Mouse (Mus musculus): Measurements from ENCODE around the gene Dbx1. TPM values are rescaled to one million over a fixed set of nuclear protein-coding genes. Genes with fewer than 3 reads are reported as not detected.

Gene Dbx1
- total RNA-seq, 1 experiment: not detected

- Histone ChIP-seq H3K4me1 (ENCODE audit: control insufficient read depth in 2 of 2, insufficient read depth in 2 of 2, low read length in 2 of 2, poor library complexity in 1 of 2) (peaks cover 0 to 4% of the 10 kb centered on the region in 2 experiments; a peak in 1 of 4 replicates), H3K4me3 (ENCODE audit: insufficient read depth in 1 of 2, low read depth in 1 of 2, low read length in 2 of 2, poor library complexity in 1 of 2, severe bottlenecking in 1 of 2) (no peak overlapping the region)
- DNase-seq (ENCODE audit: low read depth, low spot score): no peak
Observed at GRCm38 (mm10) chr7:49637851-49638663, 1.4 kb upstream of the Dbx1 start.

DNA sequence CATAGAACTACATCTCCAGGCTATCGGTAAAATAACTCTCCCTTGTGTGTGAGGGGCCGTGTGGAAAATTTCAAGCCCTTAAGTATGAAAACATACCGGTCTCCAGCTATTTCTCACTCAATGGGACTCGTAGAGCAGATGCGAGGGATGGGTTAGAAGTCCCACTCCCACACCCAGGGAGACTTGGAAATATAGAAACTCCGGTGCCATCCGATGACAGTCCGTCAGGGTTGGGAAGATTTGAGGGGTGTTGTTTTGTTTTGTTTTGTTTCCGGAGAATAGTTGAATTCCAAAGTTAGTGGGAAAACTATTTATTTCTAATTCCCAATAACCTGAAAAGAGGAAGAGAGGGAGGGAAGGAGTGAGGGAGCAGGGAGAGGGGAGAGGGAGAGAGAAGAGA lies 632 bp upstream of the Dbx1 start:
- TF ChIP-seq CHD2 (IDR thresholded peaks at IDR 0.05; ENCODE audit: low read depth, low read length) (no peak), HCFC1 (IDR thresholded peaks at IDR 0.05; ENCODE audit: borderline replicate concordance, insufficient read depth, low read length) (no peak), MAFK (IDR thresholded peaks at IDR 0.05; ENCODE audit: insufficient read depth, low read depth, low read length) (no peak)
- H3K4me1 ChIP-seq (ENCODE audit: control insufficient read depth in 2 of 2, insufficient read depth in 2 of 2, low read length in 2 of 2, poor library complexity in 1 of 2): peaks cover 0 to 6% of the 10 kb centered on the region in 2 experiments; a peak in 1 of 4 replicates
- H3K9ac ChIP-seq (ENCODE audit: insufficient read depth, low read depth, low read length, poor library complexity, severe bottlenecking): no peak overlapping the region
- H3K9me3 ChIP-seq (ENCODE audit: control insufficient read depth, insufficient read depth, low read depth, low read length): no peaks in the 10 kb centered on the region
- no peaks in the 10 kb centered on the region for H3K36me3 ChIP-seq (ENCODE audit: control insufficient read depth, insufficient read depth, low read length, poor library complexity, severe bottlenecking)
- DNase-seq (ENCODE audit: low read depth, low spot score): no peak
- H3K27ac ChIP-seq (ENCODE audit: insufficient read depth, low read depth, low read length, poor library complexity, severe bottlenecking): no peak overlapping the region
- in situ Hi-C loops (cut with MboI; ENCODE audit: low sequenced_read_pairs in 2 of 2, unreplicated experiment in 2 of 2): loop anchor here in 1 of 2 experiments (25.0 kb wide), 1 partner anchor 275 kb away; the partner anchor contains the start of gene Slc6a5
- H3K4me3 ChIP-seq (ENCODE audit: insufficient read depth in 1 of 2, low read depth in 1 of 2, low read length in 2 of 2, poor library complexity in 1 of 2, severe bottlenecking in 1 of 2): no peak overlapping the region

More at GRCm38 (mm10) chr7:49637851-49638663, 1.4 kb upstream of the Dbx1 start:
- TF ChIP-seq HCFC1 (IDR thresholded peaks at IDR 0.05; ENCODE audit: borderline replicate concordance, insufficient read depth, low read length) (no peak), ZC3H11A (IDR thresholded peaks at IDR 0.05; ENCODE audit: borderline replicate concordance, low read depth, low read length) (no peak), CHD2 (IDR thresholded peaks at IDR 0.05; ENCODE audit: low read depth, low read length) (no peak), ZNF384 (IDR thresholded peaks at IDR 0.05; ENCODE audit: low read depth, low read length) (no peak), MAFK (IDR thresholded peaks at IDR 0.05; ENCODE audit: insufficient read depth, low read depth, low read length) (no peak)
- Histone ChIP-seq H3K9me3 (ENCODE audit: control insufficient read depth, insufficient read depth, low read depth, low read length) (no peaks in the 10 kb centered on the region), H3K36me3 (ENCODE audit: control insufficient read depth, insufficient read depth, low read length, poor library complexity, severe bottlenecking) (no peaks in the 10 kb centered on the region), H3K27ac (ENCODE audit: insufficient read depth, low read depth, low read length, poor library complexity, severe bottlenecking) (no peak overlapping the region), H3K9ac (ENCODE audit: insufficient read depth, low read depth, low read length, poor library complexity, severe bottlenecking) (no peak overlapping the region)
- in situ Hi-C loops (cut with MboI; ENCODE audit: low sequenced_read_pairs in 2 of 2, unreplicated experiment in 2 of 2): loop anchor here in 1 of 2 experiments (25.0 kb wide), 1 partner anchor 274 kb away; the partner anchor contains the start of gene Slc6a5

DNA sequence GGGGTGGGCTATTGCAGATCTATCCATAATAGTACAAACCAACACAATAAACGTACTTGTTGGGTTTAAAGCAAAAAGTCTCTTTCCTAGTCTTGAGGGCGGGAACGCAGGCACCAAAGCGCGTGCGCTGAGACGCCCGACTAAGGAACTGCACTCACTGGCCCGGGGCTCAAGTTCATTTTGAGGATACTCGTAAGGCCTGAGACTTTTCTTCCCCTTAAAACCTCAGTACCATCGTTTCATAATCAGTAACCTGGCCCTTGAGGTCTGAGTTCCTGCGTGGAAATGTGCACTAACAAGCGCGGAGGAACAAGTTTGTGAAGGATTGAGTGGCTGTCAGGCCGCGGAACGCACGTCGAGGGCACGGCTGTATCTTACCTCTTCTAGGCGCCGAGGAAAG lies 678 bp downstream of the Dbx1 start:
- Histone ChIP-seq H3K9me3 (ENCODE audit: control insufficient read depth, insufficient read depth, low read depth, low read length) (no peaks in the 10 kb centered on the region), H3K36me3 (ENCODE audit: control insufficient read depth, insufficient read depth, low read length, poor library complexity, severe bottlenecking) (no peaks in the 10 kb centered on the region), H3K9ac (ENCODE audit: insufficient read depth, low read depth, low read length, poor library complexity, severe bottlenecking) (no peak overlapping the region), H3K4me1 (ENCODE audit: control insufficient read depth in 2 of 2, insufficient read depth in 2 of 2, low read length in 2 of 2, poor library complexity in 1 of 2) (peaks cover 0 to 6% of the 10 kb centered on the region in 2 experiments; a peak in 1 of 4 replicates), H3K4me3 (ENCODE audit: insufficient read depth in 1 of 2, low read depth in 1 of 2, low read length in 2 of 2, poor library complexity in 1 of 2, severe bottlenecking in 1 of 2) (peak overlapping the region in 1 of 2 experiments; percentile 7; a peak in 1 of 4 replicates), H3K27ac (ENCODE audit: insufficient read depth, low read depth, low read length, poor library complexity, severe bottlenecking) (no peak overlapping the region)
- in situ Hi-C loops (cut with MboI; ENCODE audit: low sequenced_read_pairs in 2 of 2, unreplicated experiment in 2 of 2): loop anchor here in 1 of 2 experiments (25.0 kb wide), 1 partner anchor 276 kb away; the partner anchor contains the start of gene Slc6a5
- TF ChIP-seq HCFC1 (IDR thresholded peaks at IDR 0.05; ENCODE audit: borderline replicate concordance, insufficient read depth, low read length): no peak
- TF ChIP-seq ZNF384 (IDR thresholded peaks at IDR 0.05; ENCODE audit: low read depth, low read length): no peak
- TF ChIP-seq MAFK (IDR thresholded peaks at IDR 0.05; ENCODE audit: insufficient read depth, low read depth, low read length): no peak
- TF ChIP-seq ZC3H11A (IDR thresholded peaks at IDR 0.05; ENCODE audit: borderline replicate concordance, low read depth, low read length): no peak
- TF ChIP-seq CHD2 (IDR thresholded peaks at IDR 0.05; ENCODE audit: low read depth, low read length): no peak
- DNase-seq (ENCODE audit: low read depth, low spot score): no peak

DNA sequence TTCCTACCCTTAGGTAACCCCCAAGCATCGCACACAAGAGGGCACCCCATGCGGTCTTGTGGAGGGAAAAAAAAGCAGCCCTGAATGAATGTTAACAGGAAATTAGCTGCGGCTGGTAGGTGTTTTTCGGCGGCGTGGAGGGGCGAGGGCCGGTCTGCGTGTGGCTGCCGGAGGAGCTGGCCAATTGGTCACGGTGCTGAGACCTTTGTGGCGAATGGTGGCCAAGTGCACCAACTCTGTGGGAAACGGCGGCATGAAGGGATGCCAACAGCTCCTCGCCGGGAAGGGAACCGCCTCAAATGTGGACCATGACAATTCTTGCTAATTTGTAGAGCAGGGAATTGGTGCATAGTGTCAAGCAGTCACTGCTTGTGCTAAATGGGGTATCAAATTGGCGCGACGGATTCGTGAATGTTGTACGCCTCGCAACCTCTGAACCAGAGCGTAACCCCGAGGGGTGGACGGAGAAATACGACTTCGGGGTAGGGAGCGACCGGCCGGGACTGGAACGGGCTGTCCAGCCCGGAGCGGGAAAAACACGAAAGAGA lies 1.5 kb downstream of the Dbx1 start:
- DNase-seq (ENCODE audit: low read depth, low spot score): no peak
- H3K4me3 ChIP-seq (ENCODE audit: insufficient read depth in 1 of 2, low read depth in 1 of 2, low read length in 2 of 2, poor library complexity in 1 of 2, severe bottlenecking in 1 of 2): no peak overlapping the region; a peak in 1 of 4 replicates
- H3K9ac ChIP-seq (ENCODE audit: insufficient read depth, low read depth, low read length, poor library complexity, severe bottlenecking): no peak overlapping the region
- in situ Hi-C loops (cut with MboI; ENCODE audit: low sequenced_read_pairs in 2 of 2, unreplicated experiment in 2 of 2): loop anchor here in 1 of 2 experiments (25.0 kb wide), 1 partner anchor 277 kb away; the partner anchor contains the start of gene Slc6a5
- H3K27ac ChIP-seq (ENCODE audit: insufficient read depth, low read depth, low read length, poor library complexity, severe bottlenecking): no peak overlapping the region
- H3K9me3 ChIP-seq (ENCODE audit: control insufficient read depth, insufficient read depth, low read depth, low read length): no peaks in the 10 kb centered on the region
- TF ChIP-seq HCFC1 (IDR thresholded peaks at IDR 0.05; ENCODE audit: borderline replicate concordance, insufficient read depth, low read length): no peak
- peaks cover 0 to 6% of the 10 kb centered on the region in 2 experiments; a peak in 1 of 4 replicates for H3K4me1 ChIP-seq (ENCODE audit: control insufficient read depth in 2 of 2, insufficient read depth in 2 of 2, low read length in 2 of 2, poor library complexity in 1 of 2)
- no peaks in the 10 kb centered on the region for H3K36me3 ChIP-seq (ENCODE audit: control insufficient read depth, insufficient read depth, low read length, poor library complexity, severe bottlenecking)
